Mouse (Mus musculus) thymus, postnatal 10 days (tissue): ENCODE data around the gene Ppp2r5a.

ENCODE experiments used
- DNase-seq, 2 experiments: peaks; one replicate each; pipeline ENCODE4 v3.0.0; 2021; ENCODE audit warnings: low spot score in 2 of 2

Gene Ppp2r5a

GRCm38 (mm10) chr1:191380843-191381242 is 22.2 kb downstream of the Ppp2r5a start:
- DNase-seq: no peak

GRCm38 (mm10) chr1:191378080-191378479 is 25.0 kb downstream of the Ppp2r5a start:
- DNase-seq: no peak

GRCm38 (mm10) chr1:191375644-191375998 is 27.5 kb downstream of the Ppp2r5a start:
- DNase-seq: no peak

GRCm38 (mm10) chr1:191374993-191375643 is 28.0 kb downstream of the Ppp2r5a start:
- no peak for DNase-seq

- no peak for DNase-seq
Observed at GRCm38 (mm10) chr1:191369140-191369539, 33.9 kb downstream of the Ppp2r5a start.

- no peak for DNase-seq
Observed at GRCm38 (mm10) chr1:191368193-191368592, 34.9 kb downstream of the Ppp2r5a start.

GRCm38 (mm10) chr1:191364477-191364876 is 38.6 kb downstream of the Ppp2r5a start:
- DNase-seq: peak; percentile 40 to 76

GRCm38 (mm10) chr1:191362412-191362811 is 40.7 kb downstream of the Ppp2r5a start:
- no peak for DNase-seq

- no peak for DNase-seq
Observed at GRCm38 (mm10) chr1:191359478-191359877, 43.6 kb downstream of the Ppp2r5a start.

GRCm38 (mm10) chr1:191356936-191357335 is 46.1 kb downstream of the Ppp2r5a start:
- no peak for DNase-seq

GRCm38 (mm10) chr1:191353836-191354235 is 49.2 kb downstream of the Ppp2r5a start:
- DNase-seq: no peak

- DNase-seq: peak in 1 of 2 experiments; percentile 56
Observed at GRCm38 (mm10) chr1:191352786-191353488, 50.1 kb downstream of the Ppp2r5a start.

GRCm38 (mm10) chr1:191350355-191350754 is 52.7 kb downstream of the Ppp2r5a start:
- DNase-seq: no peak

- no peak for DNase-seq
Observed at GRCm38 (mm10) chr1:191349486-191350037, 53.5 kb downstream of the Ppp2r5a start.

GRCm38 (mm10) chr1:191348996-191349395 is 54.1 kb downstream of the Ppp2r5a start:
- no peak for DNase-seq

GRCm38 (mm10) chr1:191348592-191348991 is 54.5 kb downstream of the Ppp2r5a start:
- no peak for DNase-seq

- no peak for DNase-seq
Observed at GRCm38 (mm10) chr1:191347602-191348001, 55.5 kb downstream of the Ppp2r5a start.

- DNase-seq: no peak
Observed at GRCm38 (mm10) chr1:191340530-191340929, 62.5 kb downstream of the Ppp2r5a start.

- no peak for DNase-seq
Observed at GRCm38 (mm10) chr1:191339876-191340275, 63.2 kb downstream of the Ppp2r5a start.

GRCm38 (mm10) chr1:191334500-191334899 is 68.6 kb downstream of the Ppp2r5a start:
- DNase-seq: no peak

GRCm38 (mm10) chr1:191330356-191330755 is 72.7 kb downstream of the Ppp2r5a start:
- no peak for DNase-seq

GRCm38 (mm10) chr1:191328019-191328441 is 75.0 kb downstream of the Ppp2r5a start:
- DNase-seq: no peak

GRCm38 (mm10) chr1:191327258-191327657 is 75.8 kb downstream of the Ppp2r5a start:
- no peak for DNase-seq
